Mouse (Mus musculus) heart, embryonic 16.5 days (tissue): ENCODE data around the gene Commd1. TPM values are rescaled to one million over a fixed set of nuclear protein-coding genes. Genes with fewer than 3 reads are reported as not detected.

ENCODE experiments used
- ATAC-seq: fragments of 200-750 bp; cut with Nextera tagmentation; replicated peaks from 2 replicates; pipeline ENCODE4 v1.8.0; 2017; ENCODE audit warnings: moderate number of reproducible peaks; ENCODE audit not compliant: insufficient read depth, low FRiP score; ENCODE audit errors: extremely low read depth
- H3K27ac ChIP-seq: fragments of 300-500 bp; sonication (generic); 2 replicates; pipeline ENCODE4 v1.5.1; 2014; ENCODE audit warnings: mild to moderate bottlenecking, low read length, control low read depth, moderate library complexity
- H3K27me3 ChIP-seq: fragments of 300-500 bp; sonication (generic); 2 replicates; pipeline ENCODE4 v1.6.1; 2014; ENCODE audit warnings: low read length, mixed read lengths; ENCODE audit not compliant: control insufficient read depth, insufficient read depth
- H3K36me3 ChIP-seq: fragments of 300-500 bp; sonication (generic); 2 replicates; pipeline ENCODE4 v1.6.1; 2014; ENCODE audit not compliant: control insufficient read depth, insufficient read depth
- H3K4me1 ChIP-seq: fragments of 300-500 bp; sonication (generic); 2 replicates; pipeline ENCODE4 v1.6.1; 2014; ENCODE audit warnings: low read length, mixed read lengths; ENCODE audit not compliant: control insufficient read depth, insufficient read depth
- H3K4me2 ChIP-seq: fragments of 300-500 bp; sonication (generic); 2 replicates; pipeline ENCODE4 v1.6.1; 2014; ENCODE audit warnings: low read depth, mild to moderate bottlenecking, control low read depth, low read length
- H3K4me3 ChIP-seq: fragments of 300-500 bp; sonication (generic); 2 replicates; pipeline ENCODE4 v1.5.1; 2014; ENCODE audit warnings: mild to moderate bottlenecking, control low read depth, low read length
- H3K9ac ChIP-seq: fragments of 300-500 bp; sonication (generic); 2 replicates; pipeline ENCODE4 v1.6.1; 2014; ENCODE audit warnings: low read length, control low read depth
- H3K9me3 ChIP-seq: fragments of 300-500 bp; sonication (generic); replicated peaks from 2 replicates; pipeline ENCODE4 v1.6.1; 2016; ENCODE audit warnings: low read length; ENCODE audit not compliant: control insufficient read depth
- WGBS: fragments of 180-500 bp; shearing (Covaris S2); extraction: QIAGEN DNeasy Blood & Tissue Kit; methylation state at CpG from one replicate; pipeline ENCODE4 v1.1.7; 2014; 5-methylcytosine and 5-hydroxymethylcytosine counted together
- polyA plus RNA-seq: library from polyadenylated mRNA; unstranded; fragments of >200 nt; fragmentation: Nextera tagmentation; extraction: Ambion mirVana; gene quantifications from 2 replicates; pipeline ENCODE4 v1.2.1, GENCODE M21; 2015

Commd1 gene
- polyA plus RNA-seq, 1 experiment from 2014 or later = 350 TPM

- H3K9me3 ChIP-seq = no peaks in the 10 kb centered on the region
- H3K36me3 ChIP-seq = no peaks in the 10 kb centered on the region
- H3K4me3 ChIP-seq = no peak overlapping the region
- no peak overlapping the region for H3K27ac ChIP-seq
- peaks cover 38% of the 10 kb centered on the region for H3K4me1 ChIP-seq
- H3K27me3 ChIP-seq = no peaks in the 10 kb centered on the region
- WGBS = 50% methylated on average over 4 of the region's 4 CpGs
- H3K4me2 ChIP-seq = no peak overlapping the region
- no peak for ATAC-seq
- no peak overlapping the region for H3K9ac ChIP-seq
These were observed 130.8 kb downstream of the Commd1 start for GRCm38 (mm10) chr11:22851416-22851815.

GRCm38 (mm10) chr11:22850077-22850476 lies 132.1 kb downstream of the Commd1 start:
- peak overlapping the region; percentile 58 for H3K27ac ChIP-seq
- no peak for ATAC-seq

GRCm38 (mm10) chr11:22848649-22849195 lies 133.5 kb downstream of the Commd1 start:
- H3K27ac ChIP-seq = no peak overlapping the region
- 72% methylated on average over 5 of the region's 5 CpGs for WGBS
- no peak overlapping the region for H3K9ac ChIP-seq
- no peaks in the 10 kb centered on the region for H3K36me3 ChIP-seq
- peaks cover 48% of the 10 kb centered on the region for H3K4me1 ChIP-seq
- no peaks in the 10 kb centered on the region for H3K27me3 ChIP-seq
- no peak for ATAC-seq
- H3K4me3 ChIP-seq = no peak overlapping the region
- no peaks in the 10 kb centered on the region for H3K9me3 ChIP-seq
- no peak overlapping the region for H3K4me2 ChIP-seq

More at GRCm38 (mm10) chr11:22850077-22850476, 132.1 kb downstream of the Commd1 start:
- Histone ChIP-seq H3K4me1 (peaks cover 46% of the 10 kb centered on the region), H3K36me3 (no peaks in the 10 kb centered on the region), H3K4me3 (no peak overlapping the region), H3K4me2 (no peak overlapping the region), H3K27me3 (no peaks in the 10 kb centered on the region), H3K9me3 (no peaks in the 10 kb centered on the region), H3K9ac (no peak overlapping the region)
- WGBS = 54% methylated on average over 4 of the region's 4 CpGs

- peaks cover 48% of the 10 kb centered on the region for H3K4me1 ChIP-seq
- no peaks in the 10 kb centered on the region for H3K27me3 ChIP-seq
- no peak overlapping the region for H3K4me2 ChIP-seq
- H3K9ac ChIP-seq = no peak overlapping the region
- ATAC-seq = no peak
- H3K9me3 ChIP-seq = no peaks in the 10 kb centered on the region
- H3K4me3 ChIP-seq = no peak overlapping the region
- H3K36me3 ChIP-seq = no peaks in the 10 kb centered on the region
- H3K27ac ChIP-seq = no peak overlapping the region
- 36% methylated on average over 8 of the region's 8 CpGs for WGBS
These were observed 134.2 kb downstream of the Commd1 start for GRCm38 (mm10) chr11:22847732-22848648.

- no peak overlapping the region for H3K4me3 ChIP-seq
- no peak overlapping the region for H3K27ac ChIP-seq
- no peak overlapping the region for H3K9ac ChIP-seq
- no peak for ATAC-seq
- H3K27me3 ChIP-seq = no peaks in the 10 kb centered on the region
- H3K4me1 ChIP-seq = peaks cover 48% of the 10 kb centered on the region
- no peaks in the 10 kb centered on the region for H3K9me3 ChIP-seq
- no peak overlapping the region for H3K4me2 ChIP-seq
- WGBS = 48% methylated on average over 8 of the region's 8 CpGs
- H3K36me3 ChIP-seq = no peaks in the 10 kb centered on the region
These were observed 135.0 kb downstream of the Commd1 start for GRCm38 (mm10) chr11:22846960-22847731.

Other genes with a start within 250 kb of the Commd1 start
- gene B3gnt2, start 121.4 kb downstream of the Commd1 start, polyA plus RNA-seq = 6.4 and 6.9 TPM in 2 replicates
- gene Zrsr1, start 10.4 kb downstream of the Commd1 start, polyA plus RNA-seq = 1.8 and 1.9 TPM in 2 replicates
- 10.7 and 15.8 TPM in 2 replicates for gene Gm28048, start 292 bp downstream of the Commd1 start, polyA plus RNA-seq
- gene Cct4, start 8.1 kb upstream of the Commd1 start, polyA plus RNA-seq = 199 and 221 TPM in 2 replicates
- 1.5 and 2.2 TPM in 2 replicates for gene Fam161a, start 25.1 kb upstream of the Commd1 start, polyA plus RNA-seq